Comparison of ENCODE assay signal across 25 mouse cellular contexts in the genomic region with DNA sequence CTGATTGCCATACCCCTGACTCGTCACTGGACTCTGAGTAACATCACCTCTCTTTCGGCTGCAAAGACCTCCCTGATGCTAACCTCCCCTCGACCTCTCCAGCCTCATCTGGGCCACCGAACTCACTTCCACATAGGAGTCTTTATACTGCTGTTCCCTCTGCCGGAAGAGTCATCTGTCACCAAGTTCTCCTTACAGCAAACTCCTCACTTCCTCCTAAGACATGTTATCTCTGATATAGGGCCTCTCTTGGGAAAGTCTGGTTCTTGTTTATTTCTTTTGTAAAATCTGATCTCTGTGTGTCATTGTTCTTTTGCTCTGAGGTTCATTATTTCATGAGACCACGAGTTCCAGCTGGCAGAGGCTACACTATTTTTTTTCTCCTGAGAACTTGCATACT. TPM values are rescaled to one million over a fixed set of nuclear protein-coding genes. Genes with fewer than 3 reads are reported as not detected.
DNase-seq lines count a peak whose midpoint lies in the region; ATAC-seq and TF ChIP-seq lines count a peak whose summit lies in the region.
"Had no signal": no experiment of that assay in that cellular context is flagged by ENCODE, and none has a peak within 500 bp of the region (broad histone marks: within the 10 kb centered on the region; RNA-seq: fewer than 3 reads in every experiment).

No protein-coding gene starts in this region.

- peak; percentile 82 for DNase-seq in MEL (ENCODE audit: low read depth, low spot score)
- no peak for DNase-seq in embryo, embryonic 10.5 days (ENCODE audit: low spot score)
- no peak for DNase-seq in kidney, postnatal 14 days
- no peak for DNase-seq in embryonic facial prominence, embryonic 10.5 days (ENCODE audit: low spot score)
- no peak for DNase-seq in lung, postnatal 14 days
- DNase-seq: adrenal gland, adult 2 months; adrenal gland, postnatal 14 days; cerebellum, adult 11-12 months; cerebellum, adult 8-10 months; embryo, embryonic 11 days; gastrocnemius, postnatal 10 days; heart, adult 18-20 months; heart, postnatal 10 days; heart, postnatal 36 days had no signal

- peak; percentile 58 for ATAC-seq in common myeloid progenitor, adult 5-6 weeks (replicated peaks; ENCODE audit: low read depth, poor library complexity, severe bottlenecking)
- peak; percentile 54 for ATAC-seq in megakaryocyte progenitor cell, adult 5-6 weeks (replicated peaks; ENCODE audit: poor library complexity)
- ATAC-seq: forebrain, embryonic 13.5 days; forebrain, embryonic 16.5 days; hindbrain, embryonic 16.5 days; intestine, embryonic 15.5 days had no signal

- H3K79me2 ChIP-seq in MEL (ENCODE audit: control insufficient read depth, insufficient read depth, low read length, poor library complexity), result no peaks in the 10 kb centered on the region

- H3K27me3 ChIP-seq in MEL (ENCODE audit: control insufficient read depth in 1 of 2, insufficient read depth in 2 of 2, low read length in 2 of 2), result no peaks in the 10 kb centered on the region
- no peaks in the 10 kb centered on the region for H3K27me3 ChIP-seq in embryonic facial prominence, embryonic 10.5 days (replicated peaks; ENCODE audit: low read depth, poor library complexity, severe bottlenecking)
- H3K27me3 ChIP-seq: forebrain, embryonic 13.5 days; heart, embryonic 12.5 days; heart, embryonic 15.5 days; hindbrain, embryonic 13.5 days; intestine, embryonic 15.5 days had no signal

- H3K9me3 ChIP-seq in MEL (replicated peaks; ENCODE audit: insufficient read depth, low read length), result no peaks in the 10 kb centered on the region
- H3K9me3 ChIP-seq in embryonic facial prominence, embryonic 10.5 days, result no peaks in the 10 kb centered on the region
- H3K9me3 ChIP-seq: forebrain, embryonic 10.5 days; forebrain, embryonic 13.5 days; heart, embryonic 12.5 days; heart, embryonic 15.5 days; hindbrain, embryonic 10.5 days; hindbrain, embryonic 13.5 days; intestine, embryonic 15.5 days had no signal

- peaks cover 10 to 16% of the 10 kb centered on the region in 2 experiments for H3K4me1 ChIP-seq in MEL (ENCODE audit: control insufficient read depth in 1 of 2, insufficient read depth in 2 of 2, low read length in 2 of 2)
- no peaks in the 10 kb centered on the region for H3K4me1 ChIP-seq in embryonic facial prominence, embryonic 10.5 days
- H3K4me1 ChIP-seq: forebrain, embryonic 13.5 days; hindbrain, embryonic 13.5 days; intestine, embryonic 15.5 days had no signal

- no peak for TF ChIP-seq CTCF in MEL (IDR thresholded peaks at IDR 0.05 in 2 of 3, conservative IDR thresholded peaks at IDR 0.05 in 1 of 3; ENCODE audit: control insufficient read depth in 1 of 3, insufficient read depth in 1 of 3, low read depth in 2 of 3, low read length in 3 of 3, poor library complexity in 1 of 3, severe bottlenecking in 1 of 3)

- TF ChIP-seq POLR2A in MEL (IDR thresholded peaks at IDR 0.05; ENCODE audit: control insufficient read depth in 1 of 2, insufficient read depth in 1 of 2, low read depth in 1 of 2, low read length in 2 of 2, poor library complexity in 1 of 2), result no peak

- H3K4me3 ChIP-seq in MEL (ENCODE audit: control insufficient read depth in 1 of 2, insufficient read depth in 1 of 2, low read depth in 2 of 2, low read length in 2 of 2), result no peak overlapping the region
- H3K4me3 ChIP-seq in embryonic facial prominence, embryonic 10.5 days, result no peak overlapping the region
- H3K4me3 ChIP-seq: forebrain, embryonic 10.5 days; forebrain, embryonic 13.5 days; heart, embryonic 12.5 days; heart, embryonic 15.5 days; hindbrain, embryonic 10.5 days; hindbrain, embryonic 13.5 days; intestine, embryonic 15.5 days had no signal

- peaks cover 0 to 12% of the 10 kb centered on the region in 2 experiments; a peak in 2 of 4 replicates for H3K36me3 ChIP-seq in MEL (ENCODE audit: control insufficient read depth in 1 of 2, insufficient read depth in 2 of 2, low read length in 2 of 2)
- peaks cover 74% of the 10 kb centered on the region for H3K36me3 ChIP-seq in embryonic facial prominence, embryonic 10.5 days (replicated peaks)

- TF ChIP-seq EP300 in MEL (IDR thresholded peaks at IDR 0.05; ENCODE audit: low read depth in 1 of 2, low read length in 2 of 2), result peak; percentile 57 to 76; a peak in 3 of 4 replicates

- WGBS in embryonic facial prominence, embryonic 10.5 days, result 82% methylated on average over 6 of the region's 6 CpGs

- no peak for TF ChIP-seq RAD21 in MEL (IDR thresholded peaks at IDR 0.05; ENCODE audit: low read depth, low read length)

- 0 out of 2 replicates have a peak overlapping the region, but pooled peaks have one; percentile 28 for H3K27ac ChIP-seq in MEL (ENCODE audit: control insufficient read depth, low read depth, low read length)
- H3K27ac ChIP-seq in embryonic facial prominence, embryonic 10.5 days (replicated peaks), result no peak overlapping the region
- H3K27ac ChIP-seq: forebrain, embryonic 10.5 days; forebrain, embryonic 13.5 days; heart, embryonic 15.5 days; hindbrain, embryonic 10.5 days; hindbrain, embryonic 13.5 days; intestine, embryonic 15.5 days had no signal

- H3K9ac ChIP-seq in MEL (ENCODE audit: control insufficient read depth, low read depth, low read length, poor library complexity, severe bottlenecking), result no peak overlapping the region
- H3K9ac ChIP-seq: forebrain, embryonic 13.5 days; heart, embryonic 12.5 days; heart, embryonic 15.5 days; hindbrain, embryonic 13.5 days; intestine, embryonic 15.5 days had no signal

TF ChIP-seq in MEL, 35 proteins besides CTCF, POLR2A, EP300 and RAD21:
- peak; percentile 81 for TF ChIP-seq GATA1 (IDR thresholded peaks at IDR 0.05; ENCODE audit: low read depth, low read length)
- TF ChIP-seq POLR2AphosphoS5 (IDR thresholded peaks at IDR 0.05; ENCODE audit: borderline replicate concordance, low read depth, low read length), result no peak
- TF ChIP-seq E2F4 (IDR thresholded peaks at IDR 0.05; ENCODE audit: borderline replicate concordance, low read depth, low read length), result no peak
- TF ChIP-seq MAZ (IDR thresholded peaks at IDR 0.05; ENCODE audit: low read depth, low read length), result no peak
- 0 out of 2 replicates have a peak, but pooled peaks have one; percentile 7 for TF ChIP-seq MAX (IDR thresholded peaks at IDR 0.05; ENCODE audit: low read length)
- TF ChIP-seq RCOR1 (IDR thresholded peaks at IDR 0.05; ENCODE audit: low read depth, low read length), result peak; percentile 80
- TF ChIP-seq USF2 (IDR thresholded peaks at IDR 0.05; ENCODE audit: borderline replicate concordance in 1 of 2, insufficient read depth in 1 of 2, low read depth in 1 of 2, low read length in 2 of 2), result no peak
- peak; percentile 46 for TF ChIP-seq ZNF384 (IDR thresholded peaks at IDR 0.05; ENCODE audit: low read depth, low read length)
- peak; percentile 33; the same call in 1 of the 2 replicates for TF ChIP-seq ELF1 (IDR thresholded peaks at IDR 0.05; ENCODE audit: low read depth, low read length)
- peak; percentile 74 for TF ChIP-seq ETS1 (IDR thresholded peaks at IDR 0.05; ENCODE audit: low read depth, low read length)
- TF ChIP-seq MAFK (IDR thresholded peaks at IDR 0.05; ENCODE audit: borderline replicate concordance, low read depth, low read length), result no peak
- TF ChIP-seq ZC3H11A (IDR thresholded peaks at IDR 0.05; ENCODE audit: low read depth, low read length), result no peak
- 0 out of 2 replicates have a peak, but pooled peaks have one; percentile 36 for TF ChIP-seq MYC (IDR thresholded peaks at IDR 0.05; ENCODE audit: low read depth, low read length)
- 0 out of 2 replicates have a peak, but pooled peaks have one; percentile 15 for TF ChIP-seq TAL1 (IDR thresholded peaks at IDR 0.05; ENCODE audit: low read length)
- TF ChIP-seq SIN3A (IDR thresholded peaks at IDR 0.05; ENCODE audit: low read length), result peak; percentile 78

RNA-seq across cellular contexts. Expression of gene Anxa6, which starts 25.0 kb away (rescaled TPM):
- 47.0 and 49.0 TPM in 2 replicates for total RNA-seq in MEL (2012; rRNA removed)
- 10 to 100 TPM in 1 of 2 experiments, not detected in 1; 49.4 TPM for polyA plus RNA-seq in MEL (2012; ENCODE audit: insufficient read depth in 1 of 2, insufficient read length in 2 of 2, low read depth in 1 of 2, low replicate concordance in 2 of 2, missing spikeins in 1 of 2)
- total RNA-seq in common myeloid progenitor, adult 5-6 weeks (2017), result 46.0 and 55.3 TPM in 2 replicates
- total RNA-seq in megakaryocyte progenitor cell, adult 5-6 weeks (2015), result 35.7 and 37.4 TPM in 2 replicates
- total RNA-seq in megakaryocyte progenitor cell, adult 5-6 weeks (2017), result 63.2 and 82.4 TPM in 2 replicates
- 56.5 and 66.7 TPM in 2 replicates for polyA plus RNA-seq in embryonic facial prominence, embryonic 10.5 days (2016; fragmentation: Nextera tagmentation; extraction: Ambion mirVana)

RNA-seq across cellular contexts. Expression of gene Tnip1, which starts 45.5 kb away (rescaled TPM):
- 8.1 and 10.5 TPM in 2 replicates for total RNA-seq in MEL (2012; rRNA removed)
- polyA plus RNA-seq in MEL (2012; ENCODE audit: insufficient read depth in 1 of 2, insufficient read length in 2 of 2, low read depth in 1 of 2, low replicate concordance in 2 of 2, missing spikeins in 1 of 2), result 10 to 100 TPM in 1 of 2 experiments, not detected in 1; 19.7 TPM
- 14.9 and 20.2 TPM in 2 replicates for total RNA-seq in common myeloid progenitor, adult 5-6 weeks (2017)
- 27.6 and 31.8 TPM in 2 replicates for total RNA-seq in megakaryocyte progenitor cell, adult 5-6 weeks (2015)
- 33.8 and 38.6 TPM in 2 replicates for total RNA-seq in megakaryocyte progenitor cell, adult 5-6 weeks (2017)
- 11.7 and 11.9 TPM in 2 replicates for polyA plus RNA-seq in embryonic facial prominence, embryonic 10.5 days (2016; fragmentation: Nextera tagmentation; extraction: Ambion mirVana)
